Mouse (Mus musculus): ENCODE results near the gene Smarcc1. TPM values are rescaled to one million over a fixed set of nuclear protein-coding genes. Genes with fewer than 3 reads are reported as not detected.
"Not testable (repeated sequence)": the region's sequence is repeated elsewhere in the genome, so short reads cannot be mapped to it uniquely, and the experiment has no call there.

Gene Smarcc1
- polyA plus RNA-seq, 1 experiment from 2014 or later: 69.3 TPM

DNA sequence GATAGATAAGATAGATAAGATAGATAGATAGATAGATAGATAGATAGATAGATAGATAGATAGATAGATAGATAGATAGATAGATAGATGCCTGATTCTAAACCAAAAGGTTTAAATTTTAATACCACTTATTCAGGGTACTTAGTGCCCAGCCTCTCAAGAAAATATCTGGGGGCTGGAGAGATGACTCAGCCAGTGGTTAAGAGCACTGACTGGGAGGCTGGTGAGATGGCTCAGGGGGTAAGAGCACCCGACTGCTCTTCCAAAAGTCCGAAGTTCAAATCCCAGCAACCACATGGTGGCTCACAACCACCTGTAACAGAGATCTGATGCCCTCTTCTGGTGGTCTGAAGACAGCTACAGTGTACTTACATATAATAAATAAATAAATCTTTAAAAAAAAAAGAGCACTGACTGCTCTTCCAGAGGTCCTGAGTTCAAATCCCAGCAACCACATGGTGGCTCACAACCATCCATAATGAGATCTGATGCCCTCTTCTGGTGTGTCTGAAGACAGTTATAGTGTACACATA is 6.6 kb downstream of the Smarcc1 start:
- ATAC-seq; H3K27me3 ChIP-seq (replicated peaks; ENCODE audit: control insufficient read depth, insufficient read depth, low read length); H3K4me2 ChIP-seq (ENCODE audit: low read length); H3K36me3 ChIP-seq (ENCODE audit: control insufficient read depth, insufficient read depth, low read length); H3K27ac ChIP-seq (ENCODE audit: low read depth, low read length); H3K4me3 ChIP-seq (ENCODE audit: low read length); H3K9me3 ChIP-seq (ENCODE audit: control insufficient read depth, low read length); H3K4me1 ChIP-seq (ENCODE audit: control insufficient read depth, insufficient read depth, low read depth, low read length); H3K9ac ChIP-seq (ENCODE audit: low read depth, low read length): not testable (repeated sequence)
- whole genome bisulfite sequencing: 54% methylated on average over 2 of the region's 2 CpGs

DNA sequence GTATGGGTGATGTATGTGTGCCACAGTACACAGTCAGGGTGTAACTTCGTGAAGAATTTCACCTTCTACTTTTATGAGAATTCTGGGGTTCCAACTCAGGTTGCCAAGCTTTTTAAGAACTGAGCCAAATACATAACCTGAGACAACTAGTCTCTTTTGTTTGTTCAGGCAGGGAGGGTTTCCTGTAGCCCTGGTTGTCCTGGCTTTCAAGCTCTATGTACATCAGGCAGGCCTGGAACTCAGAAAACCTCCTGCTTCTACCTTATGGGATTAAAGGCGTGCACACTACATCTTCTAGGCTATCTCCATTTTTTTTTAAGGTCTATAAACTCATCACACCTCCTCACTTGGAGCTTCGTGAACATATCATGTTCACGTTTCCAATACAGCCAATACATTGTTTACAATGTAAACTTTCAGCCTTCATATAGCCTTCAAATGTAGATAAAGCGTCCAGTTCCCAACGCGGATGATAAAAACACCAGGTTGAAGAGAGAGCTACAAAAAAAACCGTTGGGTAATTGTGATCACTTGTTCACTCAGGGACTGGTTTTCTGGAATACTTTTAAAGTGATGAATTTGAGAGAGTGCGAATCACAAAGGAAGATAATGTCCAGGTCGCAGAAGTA is 13.5 kb downstream of the Smarcc1 start:
- peaks cover 27% of the 10 kb centered on the region for H3K4me1 ChIP-seq (ENCODE audit: control insufficient read depth, insufficient read depth, low read depth, low read length)
- H3K4me2 ChIP-seq (ENCODE audit: low read length): peak overlapping the region; percentile 65
- peak overlapping the region; percentile 88 for H3K9ac ChIP-seq (ENCODE audit: low read depth, low read length)
- no peaks in the 10 kb centered on the region for H3K27me3 ChIP-seq (replicated peaks; ENCODE audit: control insufficient read depth, insufficient read depth, low read length)
- H3K27ac ChIP-seq (ENCODE audit: low read depth, low read length): peak overlapping the region; percentile 93
- H3K4me3 ChIP-seq (ENCODE audit: low read length): peak overlapping the region; percentile 82
- peaks cover 4% of the 10 kb centered on the region; the same call in 1 of the 2 replicates for H3K36me3 ChIP-seq (ENCODE audit: control insufficient read depth, insufficient read depth, low read length)
- ATAC-seq: no peak
- 29% methylated on average over 10 of the region's 10 CpGs for WGBS
- no peaks in the 10 kb centered on the region for H3K9me3 ChIP-seq (ENCODE audit: control insufficient read depth, low read length)

DNA sequence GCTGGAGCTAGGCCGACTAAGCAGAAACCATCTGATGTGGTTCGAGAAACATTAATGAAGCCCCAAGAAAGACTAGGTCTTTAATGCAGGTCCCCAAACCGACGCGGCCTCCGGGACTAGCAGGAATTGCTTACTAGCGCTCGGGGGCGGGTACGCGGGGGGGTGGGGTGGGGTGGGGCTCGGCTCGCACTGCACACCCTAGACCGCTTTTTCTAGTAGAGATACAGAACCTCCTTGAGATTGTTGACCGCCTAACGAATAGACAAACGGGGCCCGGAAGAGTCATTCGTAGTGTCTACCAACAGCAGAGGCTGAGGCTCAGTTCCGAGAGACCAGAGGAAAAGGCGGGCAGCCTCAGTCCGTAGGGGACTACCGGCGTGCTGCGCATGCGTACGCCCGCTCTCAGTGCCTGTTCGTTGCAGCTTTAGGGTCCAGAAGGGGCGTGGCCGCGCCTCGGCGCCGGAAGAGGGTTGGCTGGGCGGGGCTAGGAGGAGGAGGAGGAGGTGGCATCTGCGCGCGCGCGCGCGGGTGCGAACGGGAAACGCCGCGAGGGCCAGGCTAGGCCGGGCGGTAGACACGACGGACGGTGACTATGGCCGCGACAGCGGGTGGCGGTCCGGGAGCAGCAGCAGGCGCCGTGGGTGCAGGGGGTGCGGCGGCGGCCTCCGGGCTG is 14.2 kb downstream of the Smarcc1 start:
- H3K4me3 ChIP-seq (ENCODE audit: low read length): peak overlapping the region; percentile 82

GRCm38 (mm10) chr9:110132201-110132605 is 14.7 kb downstream of the Smarcc1 start:
- Histone ChIP-seq H3K27ac (ENCODE audit: low read depth, low read length) (peak overlapping the region; percentile 93), H3K9me3 (ENCODE audit: control insufficient read depth, low read length) (no peaks in the 10 kb centered on the region), H3K4me1 (ENCODE audit: control insufficient read depth, insufficient read depth, low read depth, low read length) (peaks cover 27% of the 10 kb centered on the region), H3K36me3 (ENCODE audit: control insufficient read depth, insufficient read depth, low read length) (peaks cover 9% of the 10 kb centered on the region), H3K4me3 (ENCODE audit: low read length) (peak overlapping the region; percentile 82), H3K9ac (ENCODE audit: low read depth, low read length) (peak overlapping the region; percentile 88), H3K4me2 (ENCODE audit: low read length) (peak overlapping the region; percentile 65), H3K27me3 (replicated peaks; ENCODE audit: control insufficient read depth, insufficient read depth, low read length) (no peaks in the 10 kb centered on the region)
- WGBS: 3% methylated on average over 18 of the region's 38 CpGs
- ATAC-seq: peak; percentile 77

More for the DNA sequence above, 14.2 kb downstream of the Smarcc1 start:
- Histone ChIP-seq H3K4me2 (ENCODE audit: low read length) (peak overlapping the region; percentile 65), H3K9me3 (ENCODE audit: control insufficient read depth, low read length) (no peaks in the 10 kb centered on the region), H3K4me1 (ENCODE audit: control insufficient read depth, insufficient read depth, low read depth, low read length) (peaks cover 27% of the 10 kb centered on the region), H3K27me3 (replicated peaks; ENCODE audit: control insufficient read depth, insufficient read depth, low read length) (no peaks in the 10 kb centered on the region), H3K36me3 (ENCODE audit: control insufficient read depth, insufficient read depth, low read length) (peaks cover 8% of the 10 kb centered on the region), H3K9ac (ENCODE audit: low read depth, low read length) (peak overlapping the region; percentile 88), H3K27ac (ENCODE audit: low read depth, low read length) (peak overlapping the region; percentile 93)
- WGBS: under 1% methylated on average over 60 of the region's 64 CpGs
- ATAC-seq: peak; percentile 96

DNA sequence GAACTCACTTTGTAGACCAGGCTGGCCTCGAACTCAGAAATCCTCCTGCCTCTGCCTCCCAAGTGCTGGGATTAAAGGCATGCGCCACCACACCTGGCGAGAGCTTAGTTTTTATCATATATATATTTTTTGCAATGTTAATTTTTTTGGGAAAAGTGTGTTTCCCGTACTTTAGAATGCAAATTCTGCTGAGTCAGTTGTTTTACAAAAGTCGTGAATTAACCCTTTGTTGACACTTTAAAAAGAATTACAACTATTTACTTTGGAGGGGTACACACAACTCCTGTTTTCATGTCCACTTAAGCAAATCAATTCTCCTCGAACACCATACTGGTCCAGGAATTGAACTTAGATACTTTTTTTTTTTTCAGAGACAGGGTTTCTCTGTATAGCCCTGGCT is 15.4 kb downstream of the Smarcc1 start:
- 69% methylated on average over 6 of the region's 6 CpGs for WGBS
- H3K36me3 ChIP-seq (ENCODE audit: control insufficient read depth, insufficient read depth, low read length): peaks cover 9% of the 10 kb centered on the region
- no peak for ATAC-seq
- peak overlapping the region; percentile 82 for H3K4me3 ChIP-seq (ENCODE audit: low read length)
- H3K27ac ChIP-seq (ENCODE audit: low read depth, low read length): no peak overlapping the region
- peaks cover 27% of the 10 kb centered on the region for H3K4me1 ChIP-seq (ENCODE audit: control insufficient read depth, insufficient read depth, low read depth, low read length)
- no peaks in the 10 kb centered on the region for H3K27me3 ChIP-seq (replicated peaks; ENCODE audit: control insufficient read depth, insufficient read depth, low read length)
- H3K4me2 ChIP-seq (ENCODE audit: low read length): peak overlapping the region; percentile 65
- H3K9me3 ChIP-seq (ENCODE audit: control insufficient read depth, low read length): no peaks in the 10 kb centered on the region
- no peak overlapping the region for H3K9ac ChIP-seq (ENCODE audit: low read depth, low read length)

- no peaks in the 10 kb centered on the region for H3K9me3 ChIP-seq (ENCODE audit: control insufficient read depth, low read length)
- peaks cover 9% of the 10 kb centered on the region for H3K36me3 ChIP-seq (ENCODE audit: control insufficient read depth, insufficient read depth, low read length)
- 0 out of 2 replicates have a peak overlapping the region, but pooled peaks have one; percentile 12 for H3K4me2 ChIP-seq (ENCODE audit: low read length)
- no peak overlapping the region for H3K4me3 ChIP-seq (ENCODE audit: low read length)
- ATAC-seq: no peak
- H3K9ac ChIP-seq (ENCODE audit: low read depth, low read length): no peak overlapping the region
- 84% methylated on average over 5 of the region's 5 CpGs for WGBS
- no peaks in the 10 kb centered on the region for H3K27me3 ChIP-seq (replicated peaks; ENCODE audit: control insufficient read depth, insufficient read depth, low read length)
- peaks cover 27% of the 10 kb centered on the region for H3K4me1 ChIP-seq (ENCODE audit: control insufficient read depth, insufficient read depth, low read depth, low read length)
- H3K27ac ChIP-seq (ENCODE audit: low read depth, low read length): no peak overlapping the region
Observed at GRCm38 (mm10) chr9:110134176-110134575, 16.7 kb downstream of the Smarcc1 start.

GRCm38 (mm10) chr9:110139119-110139518 is 21.6 kb downstream of the Smarcc1 start:
- H3K27ac ChIP-seq (ENCODE audit: low read depth, low read length): no peak overlapping the region
- no peaks in the 10 kb centered on the region for H3K27me3 ChIP-seq (replicated peaks; ENCODE audit: control insufficient read depth, insufficient read depth, low read length)
- no peak overlapping the region for H3K4me3 ChIP-seq (ENCODE audit: low read length)
- WGBS: 87% methylated on average over 4 of the region's 4 CpGs
- H3K36me3 ChIP-seq (ENCODE audit: control insufficient read depth, insufficient read depth, low read length): peaks cover 9% of the 10 kb centered on the region
- no peaks in the 10 kb centered on the region for H3K9me3 ChIP-seq (ENCODE audit: control insufficient read depth, low read length)
- H3K4me1 ChIP-seq (ENCODE audit: control insufficient read depth, insufficient read depth, low read depth, low read length): peaks cover 10% of the 10 kb centered on the region
- H3K9ac ChIP-seq (ENCODE audit: low read depth, low read length): no peak overlapping the region
- no peak overlapping the region for H3K4me2 ChIP-seq (ENCODE audit: low read length)
- ATAC-seq: no peak

- Histone ChIP-seq H3K27me3 (replicated peaks; ENCODE audit: control insufficient read depth, insufficient read depth, low read length) (no peaks in the 10 kb centered on the region), H3K36me3 (ENCODE audit: control insufficient read depth, insufficient read depth, low read length) (no peaks in the 10 kb centered on the region; the same call in 1 of the 2 replicates), H3K4me3 (ENCODE audit: low read length) (no peak overlapping the region), H3K9ac (ENCODE audit: low read depth, low read length) (no peak overlapping the region), H3K4me2 (ENCODE audit: low read length) (no peak overlapping the region), H3K27ac (ENCODE audit: low read depth, low read length) (no peak overlapping the region), H3K4me1 (ENCODE audit: control insufficient read depth, insufficient read depth, low read depth, low read length) (no peaks in the 10 kb centered on the region), H3K9me3 (ENCODE audit: control insufficient read depth, low read length) (no peaks in the 10 kb centered on the region)
- ATAC-seq: no peak
- WGBS: 100% methylated on average over 1 of the region's 1 CpGs
Observed at GRCm38 (mm10) chr9:110142097-110142496, 24.6 kb downstream of the Smarcc1 start.

DNA sequence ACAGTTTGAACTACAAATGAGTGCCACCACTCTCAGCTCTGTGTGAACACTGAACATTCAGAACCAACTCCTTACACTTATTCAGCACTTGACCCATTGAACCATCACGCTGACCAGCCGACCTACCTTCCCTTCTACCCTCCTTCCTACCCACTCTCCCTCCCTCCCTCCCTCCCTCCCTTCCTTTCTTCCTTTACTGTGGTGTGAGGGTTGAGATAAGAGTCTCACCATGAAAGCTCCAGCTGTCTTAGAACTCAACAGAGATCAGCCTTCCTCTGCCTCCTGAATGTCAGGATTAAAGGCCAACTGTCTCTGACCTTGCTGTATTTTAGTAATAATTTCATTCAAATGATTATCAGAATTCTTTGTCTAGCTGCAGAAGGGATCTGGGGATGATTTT is 31.1 kb downstream of the Smarcc1 start:
- Histone ChIP-seq H3K36me3 (ENCODE audit: control insufficient read depth, insufficient read depth, low read length) (peaks cover 18% of the 10 kb centered on the region), H3K4me2 (ENCODE audit: low read length) (no peak overlapping the region), H3K9me3 (ENCODE audit: control insufficient read depth, low read length) (no peaks in the 10 kb centered on the region), H3K9ac (ENCODE audit: low read depth, low read length) (no peak overlapping the region), H3K4me1 (ENCODE audit: control insufficient read depth, insufficient read depth, low read depth, low read length) (no peaks in the 10 kb centered on the region), H3K27me3 (replicated peaks; ENCODE audit: control insufficient read depth, insufficient read depth, low read length) (no peaks in the 10 kb centered on the region), H3K4me3 (ENCODE audit: low read length) (no peak overlapping the region), H3K27ac (ENCODE audit: low read depth, low read length) (no peak overlapping the region)
- WGBS: 92% methylated on average over 2 of the region's 2 CpGs
- ATAC-seq: no peak

Data from hindbrain, embryonic 16.5 days (tissue).